Mouse (Mus musculus) liver, postnatal 0 days (tissue): ENCODE measurements around the gene Acot10.

Source experiments
- CTCF ChIP-seq: sonication (generic); IDR thresholded peaks from 2 replicates; pipeline ENCODE4 v1.5.1; 2016; ENCODE audit warnings: antibody characterized with exemption, low read depth
- EP300 ChIP-seq: IDR thresholded peaks from 2 replicates; pipeline ENCODE4 v1.6.1; 2016; ENCODE audit warnings: antibody characterized with exemption, low read depth, mild to moderate bottlenecking

DNA sequence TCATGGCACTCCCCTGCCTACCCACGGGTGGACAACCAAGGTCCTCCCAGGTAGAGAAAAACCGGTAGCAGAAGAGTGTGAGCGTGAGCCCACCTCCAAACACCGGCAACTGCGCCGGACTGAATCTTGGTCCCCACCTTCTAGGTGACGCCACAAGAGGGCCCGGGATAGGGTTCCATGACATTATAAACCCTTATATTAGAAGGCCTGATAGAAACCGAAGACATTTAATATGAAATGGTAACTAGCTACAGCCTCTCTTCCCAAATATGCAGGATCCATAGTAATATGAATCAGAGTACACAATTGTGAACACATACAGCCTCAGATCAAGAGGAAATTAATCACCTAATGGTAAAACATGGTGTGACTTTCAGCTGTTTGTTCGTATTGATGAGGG, at the start of gene Acot10:
- TF ChIP-seq CTCF (no peak), EP300 (no peak)
